Mouse (Mus musculus): ENCODE measurements at regions not wholly inside any gene's neighbourhood (a gene's known extent, or its start where the extent isn't known, plus 50 kb on each side); places are given as distances from the start of the nearest gene placed in this dataset.

DNA sequence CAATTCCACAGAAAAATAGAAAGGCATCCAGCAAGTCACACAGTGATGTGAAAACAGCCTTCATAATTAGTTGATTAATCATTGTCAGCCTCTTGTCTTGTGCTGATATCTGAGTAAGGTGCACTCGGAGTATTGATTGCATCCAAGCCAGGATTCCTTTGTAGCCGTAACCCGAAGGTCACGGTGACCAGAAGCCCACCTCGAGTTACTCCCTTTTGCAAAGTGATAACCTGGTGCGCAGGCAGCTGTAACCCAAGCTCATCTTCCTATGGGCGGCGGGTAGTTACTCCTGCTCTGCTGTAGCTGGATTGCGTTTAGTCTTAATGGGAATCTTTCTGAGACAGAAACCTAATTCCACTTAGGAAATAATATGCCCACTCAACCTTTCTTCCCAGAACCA lies 107.0 kb downstream of the Qrsl1 start:
- TF ChIP-seq POLR2A (IDR thresholded peaks at IDR 0.05; ENCODE audit: insufficient read depth, low read depth, low read length) (no peak), CTCF (IDR thresholded peaks at IDR 0.05; ENCODE audit: insufficient read depth, low read depth, low read length) (no peak)
